Mouse (Mus musculus): ENCODE data around the gene Baz2a. TPM values are rescaled to one million over a fixed set of nuclear protein-coding genes. Genes with fewer than 3 reads are reported as not detected.
"Not testable (repeated sequence)": the region's sequence is repeated elsewhere in the genome, so short reads cannot be mapped to it uniquely, and the experiment has no call there.

The Baz2a gene
- total RNA-seq (2021), result 10 to 100 TPM; 11.4 to 12.0 TPM
- long read RNA-seq, experiment 1, partial matches to known transcripts, result 0 of 3 reads
- long read RNA-seq, experiment 1, other reads (novel, unspliced or antisense), result 3 of 3 reads
- long read RNA-seq, experiment 2, partial matches to known transcripts, result 1 of 6 reads
- long read RNA-seq, experiment 2, other reads (novel, unspliced or antisense), result 5 of 6 reads

DNA sequence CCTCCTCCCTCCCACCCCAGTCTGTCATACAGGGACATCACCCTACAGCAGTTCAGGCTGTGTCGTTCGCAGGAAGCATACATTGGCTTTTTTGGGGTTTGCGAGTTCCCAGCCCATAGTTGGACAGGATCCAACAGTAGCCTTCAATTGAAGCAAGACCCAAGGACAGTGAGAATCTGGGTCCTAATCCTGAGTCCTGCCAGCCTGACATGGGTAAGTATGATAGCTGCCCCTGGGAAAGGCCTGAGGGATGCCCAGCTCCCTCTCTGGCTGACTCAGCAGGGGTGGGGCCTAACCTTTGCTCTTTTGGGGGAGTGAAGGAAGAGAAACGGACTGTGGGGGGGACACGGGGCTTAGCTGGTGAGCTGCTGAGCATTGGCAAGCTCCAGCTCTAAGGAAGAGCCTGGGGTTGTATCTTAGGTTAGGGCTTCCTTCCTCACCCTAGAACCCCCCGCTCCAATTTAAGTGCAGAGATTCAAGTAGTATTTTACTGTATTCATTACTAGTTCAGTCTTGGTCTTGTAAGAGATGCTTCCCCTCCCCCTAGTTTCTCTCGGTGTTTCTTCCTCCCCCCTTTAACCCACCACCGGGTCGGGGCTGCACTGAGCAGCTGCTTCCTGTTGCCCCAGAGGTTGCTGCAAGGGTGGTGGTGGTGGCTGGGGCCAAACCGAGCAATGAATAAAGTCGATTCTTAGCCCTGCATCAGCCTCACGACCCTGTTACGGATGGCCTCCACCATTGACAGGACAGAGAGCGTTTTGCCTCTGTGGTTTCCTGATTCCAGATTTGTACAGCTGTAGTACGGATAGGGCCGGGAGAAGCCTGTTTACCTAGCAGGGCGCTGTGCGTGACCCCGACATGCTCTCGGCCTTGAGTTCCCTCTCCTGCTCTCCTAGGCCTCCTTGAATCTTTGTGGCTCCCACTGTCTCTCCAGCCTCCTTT is at the start of gene Baz2a:
Baz2a (plus strand) TSS at position 14 of the 942 bp plus-strand sequence.
- DNase-seq, result peak; percentile 75

- no peak for DNase-seq
Measured at GRCm38 (mm10) chr10:128041636-128042035, 49.7 kb upstream of the Baz2a start.

DNA sequence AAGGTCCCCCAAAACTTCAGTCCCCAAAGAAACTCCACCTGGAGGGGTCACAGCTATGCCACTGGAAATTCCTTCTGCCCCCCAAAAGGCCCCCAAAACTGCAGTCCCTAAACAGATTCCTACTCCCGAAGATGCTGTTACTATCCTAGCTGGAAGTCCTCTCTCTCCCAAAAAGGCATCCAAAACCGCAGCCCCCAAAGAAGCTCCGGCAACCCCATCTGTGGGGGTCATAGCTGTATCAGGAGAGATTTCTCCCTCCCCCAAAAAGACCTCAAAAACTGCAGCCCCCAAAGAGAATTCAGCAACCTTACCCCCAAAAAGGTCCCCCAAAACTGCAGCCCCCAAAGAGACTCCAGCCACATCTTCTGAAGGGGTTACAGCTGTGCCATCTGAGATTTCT is 48.9 kb upstream of the Baz2a start:
- no peak for DNase-seq

- no peak for DNase-seq
Measured at GRCm38 (mm10) chr10:128043041-128043835, 48.1 kb upstream of the Baz2a start.

GRCm38 (mm10) chr10:128048157-128048556 is 43.2 kb upstream of the Baz2a start:
- no peak for DNase-seq

GRCm38 (mm10) chr10:128049741-128050140 is 41.6 kb upstream of the Baz2a start:
- DNase-seq, result no peak

GRCm38 (mm10) chr10:128050355-128050754 is 41.0 kb upstream of the Baz2a start:
- no peak for DNase-seq

GRCm38 (mm10) chr10:128051589-128051988 is 39.8 kb upstream of the Baz2a start:
- DNase-seq, result no peak

DNA sequence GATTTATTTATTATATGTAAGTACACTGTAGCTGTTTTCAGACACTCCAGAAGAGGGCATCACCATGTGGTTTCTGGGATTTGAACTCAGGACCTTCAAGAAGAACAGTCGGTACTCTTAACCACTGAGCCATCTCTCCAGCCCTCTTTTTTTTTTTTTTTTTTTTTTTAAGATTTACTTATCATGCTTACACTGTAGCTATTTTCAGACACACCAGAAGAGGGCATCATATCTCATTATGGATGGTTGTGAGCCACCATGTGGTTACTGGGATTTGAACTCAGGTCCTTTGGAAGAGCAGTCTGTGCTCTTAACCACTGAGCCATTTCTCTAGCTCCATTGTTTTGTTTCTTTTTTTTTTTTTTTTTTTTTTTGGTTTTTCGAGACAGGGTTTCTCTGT is 39.2 kb upstream of the Baz2a start:
- DNase-seq, result not testable (repeated sequence)

GRCm38 (mm10) chr10:128053001-128053400 is 38.4 kb upstream of the Baz2a start:
- no peak for DNase-seq

DNA sequence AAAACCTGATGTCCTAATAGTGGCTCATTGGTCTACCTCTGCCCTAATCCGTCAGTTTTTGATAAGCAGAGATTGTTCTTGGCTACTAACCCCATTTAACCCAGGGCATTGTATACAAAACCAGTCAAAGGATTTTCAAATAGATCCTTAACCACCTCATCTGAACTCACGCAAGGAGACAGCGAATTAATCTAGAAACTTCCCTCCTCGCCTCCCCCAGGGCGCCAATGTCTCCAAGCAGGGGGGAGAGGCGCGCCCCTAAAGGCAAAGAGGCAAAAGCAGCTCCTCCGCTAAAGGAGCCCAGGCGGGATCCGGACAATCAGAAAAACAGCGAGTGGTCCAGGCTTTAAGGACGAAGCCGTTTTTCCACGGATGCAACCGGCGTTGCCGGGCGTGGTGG is 33.2 kb upstream of the Baz2a start:
- no peak for DNase-seq

DNA sequence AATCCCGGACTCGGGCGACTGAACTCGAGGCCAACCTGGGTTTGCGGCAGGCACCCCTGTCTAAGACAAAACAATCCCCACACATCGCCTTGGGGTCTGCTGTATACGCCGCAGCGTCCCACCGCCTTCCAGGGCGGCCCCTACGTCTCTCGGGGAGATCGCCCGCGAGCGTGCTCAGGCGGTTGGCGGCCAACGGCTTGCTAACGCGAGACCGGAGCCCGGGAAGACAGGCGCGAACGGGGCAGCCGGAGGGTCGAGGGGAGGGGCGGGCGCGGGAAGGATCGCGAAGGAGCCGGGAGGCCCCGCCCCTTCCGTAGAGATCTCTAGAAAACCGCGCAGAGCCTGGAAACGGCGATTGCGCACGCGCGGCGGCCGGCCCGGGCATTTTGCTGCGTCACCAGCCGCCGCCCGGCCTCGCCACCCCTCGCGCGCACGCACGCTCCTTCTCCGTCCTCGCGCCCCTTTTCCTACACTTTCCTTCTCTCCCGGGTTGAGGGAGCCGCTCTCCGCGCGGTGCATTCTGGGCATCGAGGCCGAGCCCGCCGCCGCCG is 32.7 kb upstream of the Baz2a start, which contains the start of gene Ptges3:
Ptges3 (plus strand) TSS at position 354 of the 551 bp plus-strand sequence.
- peak; percentile 97 for DNase-seq

DNA sequence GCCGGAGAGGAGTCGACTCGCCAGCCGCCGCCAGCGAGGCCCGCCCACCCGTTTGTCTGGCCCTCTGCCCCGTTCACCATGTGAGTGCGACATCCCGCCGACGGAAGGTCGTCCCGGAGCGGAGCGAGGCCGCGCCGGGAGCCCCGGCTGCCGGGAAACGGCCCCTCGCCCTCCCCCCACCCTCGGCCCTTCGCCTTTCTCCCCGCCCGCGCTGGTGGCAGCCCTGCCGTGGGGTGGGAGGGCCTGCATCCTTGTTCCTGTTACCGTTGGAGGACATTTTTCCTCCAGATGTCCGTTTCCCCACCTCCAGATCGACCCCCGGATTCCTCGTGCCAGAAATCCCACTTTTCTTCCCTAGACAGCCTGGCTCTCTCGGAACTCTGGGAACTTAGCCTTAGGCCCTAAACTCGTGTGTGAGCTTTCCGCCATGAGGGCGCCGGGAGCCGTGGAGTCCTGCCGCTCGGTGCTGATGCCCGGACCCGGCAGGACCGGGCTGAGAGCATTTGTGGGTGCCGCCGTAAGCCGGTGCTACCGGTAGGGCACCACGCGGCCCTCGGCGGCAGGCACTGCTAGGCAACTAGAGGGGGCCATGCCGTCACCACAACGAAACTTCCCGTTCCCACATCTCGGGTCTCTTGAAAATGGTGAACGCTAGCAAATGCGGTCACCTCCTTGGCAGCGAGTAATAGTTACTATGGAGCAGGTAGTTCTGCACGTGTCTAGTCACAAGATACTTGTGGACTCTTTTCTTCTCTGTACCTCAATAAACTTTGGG is 32.0 kb upstream of the Baz2a start:
- DNase-seq, result peak; percentile 47

- DNase-seq, result no peak
Measured at GRCm38 (mm10) chr10:128061109-128061508, 30.3 kb upstream of the Baz2a start.

DNA sequence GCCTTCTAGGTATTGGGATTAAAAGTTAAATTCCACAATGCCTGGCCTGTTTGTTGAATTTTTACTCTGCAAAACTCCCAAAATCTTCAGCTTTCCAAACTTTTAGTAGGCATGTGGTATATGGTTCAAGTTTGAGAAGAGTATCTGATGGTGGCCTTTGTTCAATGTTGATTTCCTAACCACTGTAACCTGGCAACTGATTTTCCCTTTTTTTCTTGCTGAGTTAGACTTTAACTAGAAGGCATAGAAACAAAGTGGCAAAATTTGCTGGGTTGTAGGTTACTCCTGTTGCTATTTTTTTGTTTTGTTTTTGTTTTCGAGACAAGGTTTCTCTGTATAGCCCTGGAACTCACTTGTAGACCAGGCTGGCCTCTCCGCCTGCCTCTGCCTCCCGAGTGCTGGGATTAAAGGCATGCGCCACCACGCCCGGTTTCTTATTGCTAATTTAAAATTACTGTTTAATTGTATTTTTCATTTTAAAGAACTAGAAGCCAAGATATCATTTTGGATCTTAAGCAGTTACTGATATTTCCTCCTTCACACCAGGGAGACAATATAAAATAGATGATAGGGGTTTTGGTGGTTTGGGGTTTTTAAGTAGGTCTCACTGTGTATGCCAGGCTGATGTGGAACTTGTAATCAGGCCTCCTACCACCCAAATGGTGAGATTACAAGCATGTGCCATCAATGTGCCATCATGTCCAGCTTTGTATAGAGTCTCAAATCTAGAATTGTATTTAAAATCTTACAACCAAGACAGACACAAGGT is 29.0 kb upstream of the Baz2a start:
- no peak for DNase-seq

DNA sequence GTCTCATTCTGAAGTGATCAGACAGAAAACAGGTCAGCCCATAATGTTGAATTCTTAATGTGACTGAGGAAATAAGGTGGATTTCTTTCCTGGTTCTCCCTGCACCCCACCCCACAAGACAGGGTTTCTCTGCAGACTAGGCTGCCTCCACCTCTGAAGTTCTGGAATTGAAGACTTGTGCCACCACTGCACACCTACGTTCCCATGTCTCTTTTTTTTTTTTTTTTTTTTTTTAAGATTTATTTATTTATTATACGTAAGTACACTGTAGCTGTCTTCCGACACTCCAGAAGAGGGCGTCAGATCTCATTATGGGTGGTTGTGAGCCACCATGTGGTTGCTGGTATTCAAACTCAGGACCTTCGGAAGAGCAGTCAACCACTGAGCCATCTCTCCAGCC is 25.3 kb upstream of the Baz2a start:
- no peak for DNase-seq

GRCm38 (mm10) chr10:128069201-128069600 is 22.2 kb upstream of the Baz2a start:
- DNase-seq, result no peak

GRCm38 (mm10) chr10:128070432-128070831 is 20.9 kb upstream of the Baz2a start:
- not testable (repeated sequence) for DNase-seq

DNA sequence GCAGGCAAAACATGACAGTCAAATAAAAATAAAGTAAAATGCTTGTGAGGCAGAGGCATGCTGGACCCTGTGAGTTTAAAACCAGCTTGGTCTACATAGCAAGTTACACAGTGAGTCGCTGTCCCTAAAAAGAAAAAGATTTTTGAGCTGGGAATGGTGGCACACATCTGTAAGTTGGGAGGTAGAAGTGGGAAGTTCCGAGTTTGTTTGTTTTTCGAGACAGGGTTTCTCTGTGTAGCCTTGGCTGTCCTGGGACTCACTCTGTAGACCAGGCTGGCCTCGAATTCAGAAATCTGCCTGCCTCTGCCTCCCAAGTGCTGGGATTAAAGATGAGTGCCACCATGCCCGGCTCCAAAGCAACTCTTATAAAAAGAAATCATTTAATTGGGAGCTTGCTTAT is 13.1 kb upstream of the Baz2a start:
- DNase-seq, result not testable (repeated sequence)

GRCm38 (mm10) chr10:128080496-128080895 is 10.9 kb upstream of the Baz2a start:
- no peak for DNase-seq
